Mouse (Mus musculus) megakaryocyte progenitor cell, adult 5-6 weeks (primary cell): ENCODE data around the gene Gm20388. TPM values are rescaled to one million over a fixed set of nuclear protein-coding genes. Genes with fewer than 3 reads are reported as not detected.

ENCODE experiments used
- ATAC-seq: replicated peaks from 2 replicates; pipeline ENCODE4 v1.8.0; 2016; ENCODE audit warnings: mild to moderate bottlenecking, moderate TSS enrichment, inconsistent platforms; ENCODE audit not compliant: poor library complexity
- total RNA-seq, 2 experiments: library from RNA; stranded (forward) in 1 of 2; stranded (reverse) in 1 of 2; fragments of 157-497, 149-512 nt in 1 of 2; fragments of 200-1000 nt in 1 of 2; gene quantifications; 2 replicates each; pipeline versions ENCODE4 v1.2.3 to v1.2.4; 2015 to 2017

Gm20388 gene
- total RNA-seq, 2 experiments from 2014 or later: 18.6 TPM; not detected in 1

GRCm38 (mm10) chr8:121875517-121875916 lies 1964.9 kb downstream of the Gm20388 start:
- ATAC-seq: no peak

GRCm38 (mm10) chr8:121877212-121877611 lies 1966.6 kb downstream of the Gm20388 start:
- peak; percentile 74 for ATAC-seq

GRCm38 (mm10) chr8:121877828-121878480 lies 1967.3 kb downstream of the Gm20388 start:
- no peak for ATAC-seq

GRCm38 (mm10) chr8:121879712-121880111 lies 1969.1 kb downstream of the Gm20388 start:
- no peak for ATAC-seq

- ATAC-seq: no peak
Observed at GRCm38 (mm10) chr8:121880818-121881217, 1970.2 kb downstream of the Gm20388 start.

GRCm38 (mm10) chr8:121881921-121882320 lies 1971.3 kb downstream of the Gm20388 start:
- no peak for ATAC-seq

GRCm38 (mm10) chr8:121884181-121884580 lies 1973.5 kb downstream of the Gm20388 start:
- no peak for ATAC-seq

- no peak for ATAC-seq
Observed at GRCm38 (mm10) chr8:121885001-121885400, 1974.4 kb downstream of the Gm20388 start.

GRCm38 (mm10) chr8:121885433-121885832 lies 1974.8 kb downstream of the Gm20388 start:
- ATAC-seq: no peak

GRCm38 (mm10) chr8:121887547-121887946 lies 1976.9 kb downstream of the Gm20388 start:
- ATAC-seq: no peak

GRCm38 (mm10) chr8:121889317-121889716 lies 1978.7 kb downstream of the Gm20388 start:
- ATAC-seq: no peak

- no peak for ATAC-seq
Observed at GRCm38 (mm10) chr8:121889810-121890785, 1979.5 kb downstream of the Gm20388 start.

GRCm38 (mm10) chr8:121892875-121893274 lies 1982.2 kb downstream of the Gm20388 start:
- ATAC-seq: no peak

- ATAC-seq: no peak
Observed at GRCm38 (mm10) chr8:121895910-121896309, 1985.3 kb downstream of the Gm20388 start.

GRCm38 (mm10) chr8:121896476-121897145 lies 1986.0 kb downstream of the Gm20388 start:
- no peak for ATAC-seq

GRCm38 (mm10) chr8:121897205-121897604 lies 1986.6 kb downstream of the Gm20388 start:
- no peak for ATAC-seq

GRCm38 (mm10) chr8:121897871-121898381 lies 1987.3 kb downstream of the Gm20388 start:
- ATAC-seq: peak; percentile 25

GRCm38 (mm10) chr8:121898401-121898931 lies 1987.8 kb downstream of the Gm20388 start:
- ATAC-seq: peak; percentile 93

GRCm38 (mm10) chr8:121899180-121900044 lies 1988.8 kb downstream of the Gm20388 start:
- ATAC-seq: peak; percentile 58
